Mouse (Mus musculus) embryonic facial prominence, embryonic 10.5 days (tissue): ENCODE results near the gene Clcc1. TPM values are rescaled to one million over a fixed set of nuclear protein-coding genes. Genes with fewer than 3 reads are reported as not detected.

Source experiments
- DNase-seq: peaks from one replicate; pipeline ENCODE4 v3.0.0-alpha.2; 2017; ENCODE audit warnings: low spot score
- H3K27ac ChIP-seq: fragments of 300-500 bp; sonication (generic); replicated peaks from 2 replicates; pipeline ENCODE4 v1.5.1; 2016; ENCODE audit warnings: mild to moderate bottlenecking
- H3K27me3 ChIP-seq: fragments of 300-500 bp; sonication (generic); replicated peaks from 2 replicates; pipeline ENCODE4 v1.6.1; 2016; ENCODE audit warnings: low read depth, mild to moderate bottlenecking; ENCODE audit not compliant: poor library complexity, severe bottlenecking
- H3K36me3 ChIP-seq: fragments of 300-500 bp; sonication (generic); replicated peaks from 2 replicates; pipeline ENCODE4 v1.6.1; 2016; ENCODE audit warnings: mild to moderate bottlenecking, moderate library complexity
- H3K4me1 ChIP-seq: fragments of 300-500 bp; sonication (generic); 2 replicates; pipeline ENCODE4 v1.6.1; 2016
- H3K4me3 ChIP-seq: fragments of 300-500 bp; sonication (generic); 2 replicates; pipeline ENCODE4 v1.5.1; 2016; ENCODE audit warnings: mild to moderate bottlenecking, moderate library complexity
- H3K9me3 ChIP-seq: fragments of 300-500 bp; sonication (generic); 2 replicates; pipeline ENCODE4 v1.6.1; 2016; ENCODE audit warnings: mild to moderate bottlenecking
- WGBS: fragments of 180-500 bp; shearing (Covaris S2); methylation state at CpG from one replicate; pipeline ENCODE4 v1.1.7; 2016; 5-methylcytosine and 5-hydroxymethylcytosine counted together
- polyA plus RNA-seq: library from polyadenylated mRNA; unstranded; fragments of >200 nt; fragmentation: Nextera tagmentation; extraction: Ambion mirVana; gene quantifications from 2 replicates; pipeline ENCODE4 v1.2.1, GENCODE M21; 2016

Gene Clcc1
- polyA plus RNA-seq, 1 experiment from 2014 or later: 66.6 TPM

DNA sequence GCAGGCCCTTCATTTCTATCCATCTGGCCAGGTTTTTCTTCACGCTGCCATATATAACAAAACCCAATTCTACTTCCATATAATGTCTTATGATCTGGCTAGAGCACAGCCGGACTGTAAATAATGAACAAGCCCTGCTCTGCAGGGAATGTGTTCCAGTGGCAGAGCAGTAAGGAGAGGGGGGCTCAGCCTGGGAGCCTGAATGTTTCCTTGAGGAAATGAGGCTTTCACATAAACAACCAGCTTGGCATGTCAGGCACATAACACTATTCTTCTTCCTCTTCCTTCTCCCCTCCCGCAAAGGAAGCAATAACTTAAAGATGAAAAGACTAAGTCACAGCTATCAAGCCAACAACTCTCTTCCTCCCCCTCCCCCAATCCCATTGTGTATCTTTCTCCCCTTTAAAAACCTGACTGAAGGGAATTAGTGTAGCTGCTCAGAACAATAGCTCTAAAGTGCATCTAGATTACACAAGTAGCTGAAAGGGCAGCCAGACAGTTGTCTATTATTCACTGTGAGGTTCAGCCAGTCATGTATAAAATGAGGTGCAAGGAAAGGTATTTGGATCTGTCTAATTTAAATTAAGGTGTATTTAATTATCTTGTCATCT, 59.5 kb downstream of the Clcc1 start:
- no peaks in the 10 kb centered on the region for H3K27me3 ChIP-seq
- H3K4me3 ChIP-seq: no peak overlapping the region
- H3K4me1 ChIP-seq: peaks cover 9% of the 10 kb centered on the region
- WGBS: 66% methylated on average over 3 of the region's 3 CpGs
- H3K27ac ChIP-seq: no peak overlapping the region
- no peak for DNase-seq
- H3K36me3 ChIP-seq: peaks cover 45% of the 10 kb centered on the region
- 0 out of 2 replicates have a peak, but pooled peaks cover 3% of the 10 kb centered on the region for H3K9me3 ChIP-seq

DNA sequence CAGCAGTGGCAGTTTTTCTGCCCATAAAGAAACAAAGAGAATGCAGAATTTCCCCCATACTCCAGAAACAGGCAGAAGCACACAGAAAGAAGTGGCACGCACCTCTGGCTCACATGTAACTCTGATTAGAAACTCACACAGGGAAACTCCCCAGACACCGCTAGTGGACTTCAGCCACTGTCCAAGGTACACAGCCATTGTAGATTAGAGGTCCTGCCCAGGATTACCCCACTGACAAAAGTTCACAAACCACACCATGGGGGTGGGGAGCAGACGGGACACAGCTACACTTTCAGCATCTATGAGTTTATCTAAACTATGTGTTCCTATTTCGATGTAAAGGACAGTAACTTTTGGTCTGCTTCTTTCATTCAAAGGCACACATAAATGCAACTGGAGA, 61.1 kb downstream of the Clcc1 start:
- 0 out of 2 replicates have a peak, but pooled peaks cover 3% of the 10 kb centered on the region for H3K9me3 ChIP-seq
- no peaks in the 10 kb centered on the region for H3K27me3 ChIP-seq
- H3K27ac ChIP-seq: no peak overlapping the region
- peaks cover 15% of the 10 kb centered on the region for H3K4me1 ChIP-seq
- no peak overlapping the region for H3K4me3 ChIP-seq
- 93% methylated on average over 4 of the region's 4 CpGs for WGBS
- H3K36me3 ChIP-seq: peaks cover 30% of the 10 kb centered on the region
- no peak for DNase-seq

DNA sequence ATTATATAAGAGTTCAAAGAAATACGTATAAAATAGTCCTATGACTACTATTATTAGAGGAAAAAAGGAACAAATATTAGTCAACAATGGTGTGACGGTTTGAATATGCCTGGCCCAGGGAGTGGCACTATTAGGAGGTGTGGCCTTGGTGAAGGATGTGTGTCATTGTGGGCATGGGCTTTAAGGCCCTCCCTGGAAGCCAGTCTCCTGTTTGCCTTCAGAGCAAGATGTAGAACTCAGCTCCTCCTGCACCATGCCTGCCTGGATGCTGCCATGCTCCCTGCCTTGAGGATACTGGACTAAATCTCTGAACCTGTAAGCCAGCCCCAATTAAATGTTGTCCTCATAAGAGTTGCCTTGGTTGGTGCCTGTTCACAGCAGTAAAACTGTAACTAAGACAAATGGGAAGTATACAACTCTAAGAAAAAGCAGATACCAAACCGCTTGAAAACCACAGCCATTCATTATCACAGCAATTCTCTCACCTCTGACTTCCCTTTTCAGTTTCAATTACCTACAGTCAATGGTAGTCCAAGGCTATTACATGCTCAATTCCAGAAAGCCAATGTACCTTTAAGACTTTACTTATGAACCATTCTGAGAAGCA, 64.3 kb downstream of the Clcc1 start:
- no peak for DNase-seq
- peaks cover 34% of the 10 kb centered on the region for H3K4me1 ChIP-seq
- no peak overlapping the region for H3K27ac ChIP-seq
- no peak overlapping the region for H3K4me3 ChIP-seq
- H3K27me3 ChIP-seq: no peaks in the 10 kb centered on the region
- 0 out of 2 replicates have a peak, but pooled peaks cover 3% of the 10 kb centered on the region for H3K9me3 ChIP-seq
- peaks cover 26% of the 10 kb centered on the region for H3K36me3 ChIP-seq
- WGBS: 88% methylated on average over 3 of the region's 3 CpGs

DNA sequence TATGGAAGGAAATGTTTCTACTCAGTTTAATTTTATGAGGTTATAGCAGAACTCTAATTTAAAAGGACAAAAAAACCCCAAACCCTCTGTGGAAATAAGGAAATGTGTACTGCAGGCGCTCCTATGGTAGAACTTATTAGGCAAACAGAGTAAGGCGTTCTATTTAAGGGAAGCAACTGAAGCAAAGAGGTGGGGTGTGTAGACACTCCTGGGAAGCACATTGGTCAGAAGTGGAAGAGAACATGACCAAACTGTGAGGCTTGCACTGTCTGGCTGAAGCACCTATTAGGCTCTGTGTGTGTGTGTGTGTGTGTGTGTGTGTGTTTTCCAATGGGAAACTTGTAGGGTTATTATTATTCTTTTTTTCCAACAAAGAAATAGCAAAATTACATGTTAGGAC, 65.6 kb downstream of the Clcc1 start:
- peaks cover 33% of the 10 kb centered on the region for H3K4me1 ChIP-seq
- H3K27ac ChIP-seq: no peak overlapping the region
- H3K9me3 ChIP-seq: 0 out of 2 replicates have a peak, but pooled peaks cover 3% of the 10 kb centered on the region
- 0 out of 2 replicates have a peak overlapping the region, but pooled peaks have one; percentile 90 for H3K4me3 ChIP-seq
- H3K27me3 ChIP-seq: no peaks in the 10 kb centered on the region
- no peak for DNase-seq
- WGBS: 89% methylated on average over 2 of the region's 2 CpGs
- peaks cover 19% of the 10 kb centered on the region for H3K36me3 ChIP-seq

DNA sequence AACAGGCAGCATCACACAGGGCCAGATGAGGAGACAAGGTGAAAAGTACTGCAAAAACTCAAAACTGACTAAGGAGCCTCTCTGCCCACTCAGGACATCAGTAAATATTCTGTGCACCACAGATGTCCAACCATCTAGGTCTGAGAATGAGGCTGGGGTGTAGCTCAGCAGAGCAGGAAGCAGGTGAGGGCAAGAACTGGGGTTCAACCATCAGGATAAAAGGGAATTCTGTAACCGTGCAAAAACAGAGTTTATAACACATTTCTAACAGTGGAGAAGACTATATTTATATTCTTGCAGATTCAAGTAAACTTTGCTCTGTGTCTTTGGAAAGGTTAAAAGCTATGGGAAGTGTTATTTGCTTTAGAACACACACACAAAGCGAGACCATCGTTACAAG, 66.0 kb downstream of the Clcc1 start:
- no peaks in the 10 kb centered on the region for H3K27me3 ChIP-seq
- DNase-seq: no peak
- no peak overlapping the region for H3K27ac ChIP-seq
- H3K9me3 ChIP-seq: 0 out of 2 replicates have a peak, but pooled peaks cover 2% of the 10 kb centered on the region
- peak overlapping the region; percentile 90 for H3K4me3 ChIP-seq
- H3K4me1 ChIP-seq: peaks cover 33% of the 10 kb centered on the region
- WGBS: 91% methylated on average over 3 of the region's 3 CpGs
- peaks cover 17% of the 10 kb centered on the region for H3K36me3 ChIP-seq

DNA sequence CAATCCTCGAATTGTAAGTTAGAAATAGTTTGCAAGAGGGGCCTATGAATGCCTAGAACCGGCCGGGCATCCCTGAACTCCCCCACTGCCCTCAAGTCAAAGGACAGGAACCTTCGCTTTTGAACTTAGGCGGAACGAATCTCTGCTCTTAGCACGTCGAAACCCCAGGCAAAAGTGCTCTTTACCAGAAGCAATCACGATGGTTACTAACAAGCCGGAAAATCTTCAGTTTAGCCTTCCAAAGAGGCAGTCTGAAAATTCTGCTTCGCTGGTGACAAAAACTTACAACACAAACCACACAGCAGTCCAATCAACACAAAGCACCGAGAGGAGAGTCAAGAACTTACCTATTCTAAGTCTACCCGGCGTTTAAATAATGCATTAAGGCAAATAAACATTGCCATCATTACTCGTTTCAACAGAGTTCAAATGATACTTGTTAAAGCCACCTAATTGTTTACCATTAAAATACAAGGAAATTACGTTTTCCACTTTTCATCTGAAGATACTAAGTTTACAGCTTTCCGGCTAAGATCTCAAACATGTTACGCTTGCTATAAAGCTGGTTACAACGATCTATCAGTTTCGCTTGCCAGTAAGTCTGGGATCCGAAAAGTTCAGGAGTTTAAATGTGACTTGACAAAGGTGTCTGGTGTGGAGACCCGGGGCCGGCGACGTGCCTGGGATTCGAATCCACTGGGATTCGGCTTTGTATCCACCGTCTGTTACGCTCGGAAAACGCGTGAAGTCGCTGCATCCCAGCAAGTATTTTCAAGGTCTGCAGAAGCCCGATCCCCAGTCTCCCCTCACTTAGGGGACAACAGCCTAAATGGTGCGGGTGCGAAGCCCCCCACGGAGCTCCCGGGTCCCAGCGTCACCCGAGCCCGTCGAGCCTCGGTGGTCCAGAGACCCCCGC, 67.6 kb downstream of the Clcc1 start:
- Histone ChIP-seq H3K4me1 (peaks cover 33% of the 10 kb centered on the region), H3K4me3 (peak overlapping the region; percentile 90), H3K36me3 (peaks cover 7% of the 10 kb centered on the region; the same call in 1 of the 2 replicates), H3K9me3 (peaks cover 5% of the 10 kb centered on the region; the same call in 1 of the 2 replicates), H3K27me3 (no peaks in the 10 kb centered on the region), H3K27ac (peak overlapping the region; percentile 98)
- under 1% methylated on average over 44 of the region's 44 CpGs for WGBS
- peak; percentile 45 for DNase-seq

DNA sequence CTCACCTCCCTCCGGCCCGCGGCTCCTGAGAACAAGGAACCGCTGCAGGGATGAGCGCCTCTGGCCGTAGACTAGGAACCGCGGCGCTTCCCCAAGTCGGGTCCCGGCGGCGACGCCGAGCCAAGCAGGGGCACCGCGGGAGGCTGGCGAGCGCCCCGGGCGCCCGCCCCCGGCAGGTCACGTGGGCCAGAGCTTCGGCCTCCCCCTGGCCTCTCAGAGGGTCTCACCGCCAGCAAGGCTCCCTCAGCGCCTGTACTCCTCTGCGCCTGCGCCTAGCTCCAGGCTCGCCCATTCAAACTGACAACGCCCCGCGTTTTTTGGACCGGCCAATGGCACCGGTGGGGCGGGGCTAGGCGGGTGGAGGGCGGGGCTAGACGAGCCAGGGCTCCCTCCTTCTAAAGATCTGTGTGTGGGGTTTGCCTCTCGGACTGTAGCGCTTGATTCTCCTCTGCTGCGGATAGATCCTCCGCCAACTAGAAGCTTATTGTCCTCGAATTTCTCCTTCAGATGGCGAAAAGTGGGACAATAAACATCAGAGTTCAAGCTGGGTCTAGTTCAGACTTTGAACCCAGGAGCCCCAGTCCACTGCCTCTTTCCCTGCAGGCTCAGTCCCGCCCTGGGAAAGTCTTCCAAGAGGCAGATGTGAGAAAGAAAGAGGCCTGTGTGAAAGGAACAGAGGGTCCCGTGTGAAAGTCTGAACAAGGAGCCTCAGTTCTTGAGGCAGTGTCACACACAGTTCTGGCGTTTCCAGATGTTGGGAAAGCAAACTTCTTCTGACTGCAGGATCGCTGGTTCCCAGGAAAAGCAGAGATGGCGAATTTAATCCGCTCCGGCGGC, 68.5 kb downstream of the Clcc1 start, which contains the start of gene Gpsm2:
Gene Gpsm2 (minus strand): TSS at position 274 of the 837 bp plus-strand sequence.
- H3K9me3 ChIP-seq: peaks cover 5% of the 10 kb centered on the region; the same call in 1 of the 2 replicates
- peaks cover 4% of the 10 kb centered on the region; the same call in 1 of the 2 replicates for H3K36me3 ChIP-seq
- H3K4me1 ChIP-seq: peaks cover 33% of the 10 kb centered on the region
- WGBS: 2% methylated on average over 53 of the region's 53 CpGs
- peak within 1 kb of the TSS; percentile 90 for H3K4me3 ChIP-seq
- H3K27ac ChIP-seq: peak within 1 kb of the TSS; percentile 98
- DNase-seq: peak; percentile 99
- no peaks in the 10 kb centered on the region for H3K27me3 ChIP-seq

DNA sequence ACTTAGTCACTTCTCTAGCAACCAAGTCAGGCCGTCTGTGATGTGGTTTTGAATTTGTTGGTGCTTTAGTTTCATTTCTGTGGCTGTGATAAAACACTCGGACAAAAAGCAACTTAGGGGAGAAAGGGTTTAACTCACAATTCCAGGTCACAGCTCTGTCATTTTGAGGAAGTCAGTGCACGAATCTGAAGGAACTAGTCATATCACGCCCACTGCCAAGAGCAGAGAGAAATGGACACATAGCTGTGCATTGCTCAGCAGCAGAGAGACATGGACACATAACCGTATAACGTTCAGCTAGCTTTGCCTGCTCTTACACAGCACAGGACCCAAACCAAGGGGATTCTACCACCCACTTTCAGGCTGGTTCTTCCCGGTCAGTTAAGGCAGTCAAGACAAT, 72.7 kb downstream of the Clcc1 start:
- Histone ChIP-seq H3K27me3 (no peaks in the 10 kb centered on the region), H3K36me3 (no peaks in the 10 kb centered on the region), H3K4me1 (peaks cover 21% of the 10 kb centered on the region), H3K27ac (no peak overlapping the region), H3K4me3 (no peak overlapping the region), H3K9me3 (peaks cover 5% of the 10 kb centered on the region; the same call in 1 of the 2 replicates)
- 89% methylated on average over 7 of the region's 7 CpGs for WGBS
- no peak for DNase-seq

DNA sequence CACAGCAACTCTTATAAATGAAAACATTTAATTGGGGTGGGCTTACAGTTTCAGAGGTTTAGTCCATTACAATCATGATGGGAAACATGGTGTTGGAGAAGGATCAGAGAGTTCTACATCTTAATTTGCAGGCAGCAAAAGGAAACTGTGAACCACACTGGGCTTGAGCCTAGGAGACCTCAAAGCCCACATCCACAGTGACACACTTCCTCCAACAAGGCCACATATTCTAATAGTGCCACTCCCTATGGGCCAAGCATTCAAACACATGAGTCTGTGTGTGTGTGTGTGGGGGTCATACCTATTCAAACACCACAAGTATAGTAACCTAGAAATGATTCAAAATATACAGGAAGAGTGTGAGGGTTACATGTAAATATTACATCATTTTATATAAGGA, 73.6 kb downstream of the Clcc1 start:
- Histone ChIP-seq H3K4me1 (peaks cover 16% of the 10 kb centered on the region), H3K4me3 (no peak overlapping the region), H3K36me3 (no peaks in the 10 kb centered on the region), H3K9me3 (peaks cover 5% of the 10 kb centered on the region; the same call in 1 of the 2 replicates), H3K27ac (no peak overlapping the region), H3K27me3 (no peaks in the 10 kb centered on the region)
- no peak for DNase-seq

DNA sequence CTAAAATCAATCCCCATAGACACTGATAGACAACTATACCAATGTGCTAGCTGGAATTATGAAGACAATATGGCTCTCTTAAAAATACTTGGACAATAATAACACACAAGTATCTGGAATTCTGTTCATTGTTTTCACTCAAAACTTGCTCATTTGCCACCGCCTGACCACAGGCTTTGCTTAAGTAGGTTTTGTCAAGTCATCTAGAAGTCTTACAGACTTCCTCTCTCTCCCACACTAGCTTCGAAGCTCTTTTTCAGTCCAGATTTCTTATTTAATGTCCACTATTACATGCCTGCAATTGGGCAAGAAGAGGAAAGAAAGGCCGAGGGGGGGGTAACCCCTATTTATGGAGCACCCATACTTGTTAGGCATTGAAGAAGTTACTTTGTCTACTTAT, 74.1 kb downstream of the Clcc1 start:
- DNase-seq: no peak
- Histone ChIP-seq H3K4me1 (peaks cover 12% of the 10 kb centered on the region), H3K27ac (no peak overlapping the region), H3K9me3 (peaks cover 5% of the 10 kb centered on the region; the same call in 1 of the 2 replicates), H3K27me3 (no peaks in the 10 kb centered on the region), H3K36me3 (no peaks in the 10 kb centered on the region), H3K4me3 (no peak overlapping the region)
- 93% methylated on average over 3 of the region's 3 CpGs for WGBS
